Mouse (Mus musculus) erythroblast, embryonic 14.5 days (primary cell): ENCODE measurements around the gene Ahcy.

Experiments used
- GATA1 ChIP-seq: IDR thresholded peaks from 2 replicates; pipeline ENCODE4 v1.6.1; 2012; ENCODE audit warnings: low read length, inconsistent platforms, mixed read lengths
- TAL1 ChIP-seq: IDR thresholded peaks from 3 replicates; pipeline ENCODE4 v1.6.1; 2012; ENCODE audit warnings: low read length, inconsistent platforms, mixed read lengths

DNA sequence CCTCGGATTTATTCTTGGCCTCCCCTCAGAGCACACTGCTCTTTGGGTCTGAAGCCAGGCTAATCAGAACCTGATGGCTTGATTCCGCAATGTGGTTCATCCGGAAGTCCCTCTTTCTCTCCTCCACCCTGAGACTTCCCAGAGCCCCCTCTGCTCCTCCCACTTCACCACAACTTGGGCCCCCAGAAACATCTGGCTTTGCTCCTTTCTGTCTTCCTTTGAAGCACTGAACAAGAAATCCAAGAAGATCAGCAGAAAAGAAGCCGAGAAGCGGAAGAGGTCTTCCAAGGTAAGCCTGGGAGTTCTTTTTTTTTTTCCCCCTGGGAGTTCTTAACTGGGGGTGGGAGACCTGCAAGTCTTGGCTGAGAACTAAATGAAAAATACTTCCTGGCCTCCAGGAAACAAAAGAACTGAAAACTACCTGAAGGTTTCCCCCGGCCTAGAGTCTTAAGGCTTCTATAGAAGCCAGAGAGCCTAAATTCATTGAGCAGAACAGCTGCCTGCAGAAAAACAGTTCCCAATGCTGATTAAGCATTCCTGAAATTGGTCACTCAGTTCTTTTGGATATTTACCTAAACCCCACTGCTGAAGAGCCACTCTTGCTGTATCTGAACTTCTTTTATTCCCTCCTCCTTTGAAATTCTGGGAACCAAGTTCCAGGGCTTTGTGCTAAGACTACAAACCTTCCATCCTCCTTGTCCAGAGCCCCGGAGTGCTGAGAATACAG lies 26.7 kb downstream of the Ahcy start:
- no peak for TF ChIP-seq TAL1
- TF ChIP-seq GATA1, result no peak
